Mouse (Mus musculus) brain, embryonic 18.5 days (tissue): ENCODE measurements around the gene Aars2.

Experiments used
- DNase-seq: peaks from one replicate; pipeline ENCODE4 v3.0.0-alpha.2; 2012; ENCODE audit warnings: low read depth, low spot score

Gene Aars2

DNA sequence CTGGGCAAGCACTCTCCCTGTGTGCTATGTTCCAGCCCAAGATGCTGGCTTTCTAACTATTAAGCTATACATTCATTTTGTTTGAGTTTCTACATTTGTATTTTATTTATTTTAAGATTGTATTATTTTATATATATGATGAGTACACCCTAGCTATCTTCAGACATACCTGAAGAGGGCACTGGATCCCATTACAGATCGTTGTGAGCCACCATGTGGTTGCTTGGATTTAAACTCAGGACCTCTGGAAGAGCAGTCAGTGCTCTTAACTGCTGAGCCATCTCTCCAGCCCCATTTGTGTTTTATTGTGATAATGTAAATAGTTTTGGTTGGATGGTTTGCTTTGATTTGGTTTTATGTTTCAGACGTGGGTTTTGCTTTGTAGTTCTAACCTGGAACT, 7.1 kb upstream of the Aars2 start:
- DNase-seq: no peak

DNA sequence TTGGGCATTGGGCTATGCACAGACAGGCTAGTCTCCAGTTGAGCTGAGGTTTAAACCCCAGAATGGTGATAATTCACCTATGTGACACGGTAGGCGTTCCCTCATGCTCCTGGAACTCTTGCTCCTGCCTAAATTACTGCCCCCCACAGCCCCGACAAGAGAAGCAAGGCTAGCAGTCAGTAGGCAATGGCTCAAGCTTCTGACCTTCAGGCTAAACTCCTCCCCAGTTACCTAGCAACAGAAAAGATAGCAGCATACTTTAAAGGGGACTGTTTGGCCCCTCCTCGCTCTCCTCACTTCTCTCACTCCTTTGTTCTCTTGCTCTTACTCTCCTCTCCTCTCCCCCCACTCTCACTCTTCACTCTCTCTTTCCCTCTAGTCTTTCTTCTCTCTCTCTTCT, 5.7 kb upstream of the Aars2 start:
- no peak for DNase-seq

DNA sequence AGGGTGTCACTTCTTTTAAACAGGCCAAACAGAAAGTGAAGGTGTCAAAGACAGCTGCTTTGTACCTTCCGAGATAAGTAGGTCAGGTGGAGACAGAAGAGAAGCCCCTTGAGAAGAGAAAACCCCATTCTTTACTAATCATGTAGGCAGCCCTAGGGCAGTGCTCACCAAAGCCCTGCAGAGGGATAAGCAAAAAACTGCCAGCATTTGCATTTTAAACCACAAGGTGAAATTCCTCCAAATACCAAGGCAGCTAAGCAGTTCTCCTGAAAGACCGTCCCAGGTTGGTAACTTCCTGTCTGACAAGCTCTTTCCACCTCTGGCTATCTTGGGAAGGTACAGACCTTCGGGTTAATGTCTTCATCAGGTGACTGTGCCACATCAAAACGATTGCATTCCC, 4.3 kb upstream of the Aars2 start:
- DNase-seq: no peak

DNA sequence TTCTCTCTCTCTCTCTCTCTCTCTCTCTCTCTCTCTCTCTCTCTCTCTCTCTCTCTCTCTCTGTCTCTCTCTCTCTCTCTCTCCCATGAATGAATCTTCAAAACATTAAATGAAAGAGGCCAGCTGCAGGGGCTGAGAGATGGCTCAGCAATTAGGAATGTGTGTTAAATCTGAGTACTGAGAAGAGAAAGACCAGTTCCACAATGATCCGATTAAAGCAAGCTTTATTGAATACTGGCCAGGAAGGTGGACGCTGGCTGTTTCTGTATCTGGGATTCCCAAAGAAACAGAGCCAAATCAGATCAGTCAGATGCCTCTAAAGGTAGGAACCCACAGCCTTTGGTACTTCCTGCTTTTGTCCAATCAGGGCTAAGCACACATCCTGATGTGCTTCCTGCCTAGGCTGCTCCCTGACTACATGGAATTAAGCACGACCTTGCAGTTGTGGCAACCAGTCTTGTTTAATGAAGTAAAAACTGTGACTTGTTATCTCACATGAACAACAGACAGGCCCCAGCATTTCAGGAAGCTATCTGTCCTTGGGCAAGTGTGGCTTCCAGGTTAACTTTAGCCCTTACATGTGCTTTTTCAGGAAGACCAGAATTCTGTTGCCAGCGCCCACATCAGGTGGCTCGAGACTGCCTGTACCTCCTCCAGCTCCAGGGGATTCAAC, 3.2 kb upstream of the Aars2 start:
- DNase-seq: no peak

DNA sequence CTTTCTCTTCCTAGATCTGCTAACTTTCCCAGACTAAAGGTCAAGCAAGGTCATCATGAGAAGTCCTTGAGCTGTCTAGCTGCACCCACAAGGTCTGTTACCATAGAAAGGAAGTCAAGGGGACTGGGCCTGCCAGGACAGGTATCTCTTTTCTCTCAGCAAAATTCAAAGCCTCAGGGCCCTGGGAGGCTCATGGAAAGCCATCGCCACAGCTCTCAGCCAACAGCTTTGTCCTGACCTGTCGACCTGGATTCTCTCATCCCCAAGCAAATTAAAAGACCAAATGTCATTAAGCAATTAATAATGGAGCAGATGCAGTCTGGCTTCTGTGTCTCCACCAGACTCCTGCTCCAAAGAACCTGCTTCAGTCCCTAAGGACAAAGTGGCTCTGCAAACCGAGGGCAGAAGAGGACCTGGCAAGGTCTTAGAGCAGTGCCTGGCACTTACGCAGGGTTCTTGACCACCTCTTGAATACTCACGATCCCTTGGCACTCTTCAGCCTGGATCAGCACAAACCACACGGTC, 638 bp upstream of the Aars2 start:
- no peak for DNase-seq

DNA sequence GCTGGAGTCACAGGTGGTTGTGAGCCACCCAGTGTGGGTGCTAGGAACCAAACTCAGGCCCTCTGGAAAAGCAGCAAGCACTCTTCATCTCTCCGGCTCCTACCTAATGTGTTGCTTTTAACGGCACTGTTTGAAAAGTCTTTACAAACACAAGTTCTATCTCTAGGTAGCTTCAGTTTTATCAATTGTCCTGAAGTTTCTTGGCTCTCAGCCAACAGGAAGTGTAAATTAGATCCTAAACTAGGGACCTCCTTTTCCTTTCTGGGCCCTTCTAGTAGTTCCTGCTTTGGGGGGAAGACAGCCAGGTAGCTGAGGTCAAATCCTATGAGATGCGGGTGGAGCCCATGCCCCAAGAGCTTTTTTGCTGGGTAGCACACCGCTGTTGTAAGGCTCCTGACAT, 4.2 kb downstream of the Aars2 start:
- DNase-seq: no peak

DNA sequence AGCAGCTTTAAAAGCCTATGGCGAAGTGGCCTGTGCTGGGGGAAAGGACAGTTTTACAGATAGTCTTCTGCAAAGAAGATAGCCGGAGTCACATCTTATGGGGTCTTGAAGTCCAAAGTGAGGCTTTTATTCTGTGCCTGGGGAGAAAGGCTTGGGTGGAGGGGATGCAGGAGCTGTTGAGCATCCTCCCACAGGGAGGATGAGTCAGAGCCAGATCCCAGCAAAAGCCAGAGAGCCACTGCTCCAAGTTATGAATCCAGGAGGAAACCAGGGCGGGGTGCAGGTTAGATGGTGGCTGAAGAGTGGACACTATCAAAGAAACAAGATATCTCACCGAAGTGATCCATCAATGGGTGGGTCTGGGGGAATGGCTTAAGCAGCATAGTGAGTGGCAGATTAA, 5.1 kb downstream of the Aars2 start:
- no peak for DNase-seq

DNA sequence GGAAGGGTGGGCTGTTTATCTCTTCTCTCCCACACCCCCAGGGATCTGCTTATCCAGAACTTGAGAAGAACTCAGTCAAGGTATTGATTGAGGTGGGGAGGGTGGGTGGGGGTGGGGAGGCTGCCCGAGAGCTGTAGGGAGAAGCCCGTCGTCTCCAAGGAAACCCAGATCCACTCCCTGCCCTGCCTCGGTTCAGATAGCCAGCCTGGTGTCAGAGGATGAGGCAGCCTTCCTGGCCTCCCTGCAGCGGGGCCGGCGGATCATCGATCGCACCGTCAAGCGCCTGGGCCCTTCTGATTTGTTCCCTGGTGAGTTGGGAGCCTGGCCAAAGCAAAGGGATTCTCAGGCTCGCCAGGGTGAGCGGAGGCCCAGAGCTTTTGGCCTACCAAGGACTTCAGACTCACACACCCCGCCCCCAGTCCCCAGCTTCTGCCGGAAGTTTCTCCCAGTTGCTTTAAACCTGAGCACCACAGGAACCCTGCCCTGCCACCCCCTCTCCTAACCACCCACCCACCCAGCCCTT, 8.6 kb downstream of the Aars2 start:
- no peak for DNase-seq

DNA sequence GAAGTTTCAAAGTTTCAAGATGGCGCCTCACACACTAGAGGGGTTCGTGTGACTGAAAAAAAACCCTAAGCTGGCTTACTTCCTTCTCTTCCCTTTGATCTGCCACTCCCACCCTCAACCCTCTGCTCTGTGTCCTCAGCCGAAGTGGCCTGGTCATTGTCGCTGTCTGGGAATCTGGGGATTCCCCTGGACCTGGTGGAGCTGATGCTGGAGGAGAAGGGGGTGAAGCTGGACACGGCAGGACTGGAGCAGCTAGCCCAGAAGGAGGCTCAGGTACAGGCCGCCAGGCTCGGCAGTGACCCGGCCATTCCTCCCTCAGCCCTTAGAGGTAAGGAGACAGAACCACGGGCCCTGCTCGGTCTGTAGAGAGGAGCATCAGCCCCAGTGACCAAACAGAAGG, 9.2 kb downstream of the Aars2 start:
- no peak for DNase-seq

DNA sequence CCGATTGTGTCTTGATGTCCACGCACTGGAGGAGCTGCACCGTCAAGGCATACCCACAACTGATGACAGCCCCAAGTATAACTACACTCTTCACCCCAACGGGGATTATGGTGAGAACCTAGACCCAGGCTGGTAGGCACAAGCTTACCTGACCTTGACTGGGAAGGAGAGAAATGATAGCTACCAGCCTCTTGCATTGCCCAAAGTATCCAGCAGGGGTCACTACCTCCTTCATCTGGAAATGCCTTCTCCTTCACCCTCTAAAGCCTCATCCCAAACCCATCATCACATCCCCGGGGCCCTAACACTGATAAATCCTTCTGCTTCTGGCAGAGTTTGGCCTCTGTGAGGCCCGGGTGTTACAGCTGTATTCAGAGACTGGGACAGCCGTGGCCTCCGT, 9.8 kb downstream of the Aars2 start:
- peak; percentile 42 for DNase-seq

DNA sequence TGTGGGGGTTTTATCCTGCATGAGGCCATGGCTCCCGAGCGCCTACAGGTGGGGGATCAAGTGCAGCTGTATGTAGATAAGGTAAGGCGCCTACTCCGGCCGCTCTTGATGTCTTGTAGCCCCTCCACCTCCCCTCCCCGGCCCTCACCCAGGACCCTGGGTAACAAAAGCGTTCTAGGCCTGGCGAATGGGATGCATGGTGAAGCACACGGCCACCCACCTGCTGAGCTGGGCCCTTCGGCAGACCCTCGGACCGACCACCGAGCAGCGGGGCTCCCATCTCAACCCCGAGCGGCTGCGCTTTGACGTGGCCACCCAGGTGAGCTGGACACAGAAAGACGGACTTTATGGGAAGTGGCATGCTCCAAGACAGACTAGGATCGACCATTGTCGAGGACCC, 10.5 kb downstream of the Aars2 start:
- no peak for DNase-seq

DNA sequence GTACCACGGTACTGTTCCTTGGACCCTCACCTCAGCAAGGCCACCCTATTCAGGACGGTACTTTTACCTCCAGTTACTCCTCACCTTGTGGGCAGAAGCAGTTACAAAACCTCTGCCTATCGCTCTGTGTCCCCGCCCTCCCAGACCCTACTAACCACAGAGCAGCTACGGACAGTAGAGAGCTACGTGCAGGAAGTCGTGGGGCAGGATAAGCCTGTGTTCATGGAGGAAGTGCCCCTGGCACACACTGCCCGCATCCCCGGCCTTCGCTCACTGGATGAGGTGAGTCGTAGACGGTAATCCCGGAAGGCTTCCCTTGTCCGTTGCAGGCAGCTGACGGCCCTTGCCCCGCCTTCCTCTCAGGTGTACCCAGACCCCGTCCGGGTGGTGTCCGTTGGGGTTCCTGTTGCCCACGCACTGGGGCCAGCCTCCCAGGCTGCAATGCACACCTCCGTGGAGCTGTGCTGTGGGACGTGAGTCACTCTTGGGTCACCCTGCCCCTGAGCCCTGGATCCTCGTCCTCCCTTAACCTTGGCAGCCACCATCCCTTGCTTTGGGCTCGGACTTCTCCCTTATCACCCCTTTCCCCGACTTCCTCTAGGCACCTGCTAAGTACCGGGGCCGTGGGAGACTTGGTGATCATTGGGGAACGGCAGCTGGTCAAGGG, 11.0 kb downstream of the Aars2 start:
- DNase-seq: no peak

DNA sequence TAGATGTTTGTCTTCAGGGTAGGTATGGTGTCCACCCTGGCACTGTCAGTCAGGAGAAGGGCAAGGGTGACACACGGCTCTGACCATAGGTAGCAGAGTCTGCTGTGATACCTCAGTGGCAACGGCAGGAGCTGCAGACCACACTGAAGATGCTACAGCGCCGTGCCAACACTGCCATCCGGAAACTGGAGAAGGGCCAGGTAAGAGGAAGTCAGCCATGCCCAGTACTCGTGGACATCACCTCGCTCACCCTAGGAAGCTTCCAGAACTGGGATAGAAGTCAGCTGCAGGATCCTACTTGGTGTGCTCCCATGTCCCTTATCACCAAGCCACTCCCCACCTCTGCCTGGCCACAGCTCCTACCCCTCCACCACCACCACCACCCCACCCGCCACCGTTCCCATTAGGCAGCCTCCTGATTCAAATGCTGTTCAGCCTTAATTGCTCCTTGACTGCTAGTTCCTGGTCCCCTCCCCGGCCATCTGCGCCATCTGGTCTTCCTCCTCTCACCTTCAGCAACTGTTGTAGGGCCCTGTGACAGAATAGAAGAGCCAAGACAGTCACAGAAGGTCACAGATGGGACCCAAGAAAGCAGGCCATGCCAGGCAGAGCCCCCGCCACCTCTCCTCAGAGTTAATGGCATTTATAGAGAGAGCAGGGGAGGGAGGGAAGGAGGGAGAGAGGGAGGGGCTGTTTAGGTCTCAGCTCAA, 12.3 kb downstream of the Aars2 start:
- no peak for DNase-seq

DNA sequence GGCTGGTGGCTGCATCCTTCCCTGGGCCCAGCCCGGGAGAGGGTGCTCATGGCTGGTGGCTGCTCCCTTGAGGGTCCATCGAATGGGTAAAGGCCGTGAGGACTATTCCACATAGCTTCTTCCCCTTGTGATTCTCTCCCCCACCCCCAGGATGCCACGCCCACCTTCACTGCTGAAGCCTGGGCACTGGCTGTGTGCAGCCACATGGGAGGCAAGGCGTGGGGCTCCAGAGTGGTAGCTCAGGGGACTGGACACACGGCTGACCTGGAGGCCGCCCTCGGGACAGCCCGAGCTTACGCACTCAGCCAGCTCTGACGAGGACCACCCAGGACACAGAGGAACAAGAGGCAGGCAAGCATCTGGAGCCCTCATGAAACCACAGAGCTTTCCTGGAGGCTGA, 13.5 kb downstream of the Aars2 start:
- no peak for DNase-seq

DNA sequence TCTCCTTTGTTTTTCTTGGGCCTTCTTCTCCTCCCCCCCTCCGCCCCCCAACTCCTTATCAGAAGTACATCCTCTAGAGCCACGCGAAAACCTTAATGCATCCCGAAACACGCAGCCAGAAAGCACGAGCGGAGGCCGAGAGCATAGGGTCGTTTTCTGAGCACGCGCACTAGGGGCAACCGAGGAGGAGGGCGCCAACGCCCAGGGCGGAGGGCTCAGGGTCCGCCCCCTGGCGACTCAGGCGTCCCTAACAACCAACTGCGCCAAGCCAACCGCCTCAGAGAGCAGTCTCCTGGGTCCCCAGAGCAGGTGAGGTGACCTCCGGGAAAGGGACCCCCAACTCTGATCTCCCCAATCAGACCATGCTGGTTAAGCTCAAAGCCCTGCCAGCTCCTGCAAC, 16.6 kb downstream of the Aars2 start, which contains the start of gene Tcte1:
Gene Tcte1, plus strand, starts transcription at position 172 of the 400 bp plus-strand sequence.
- DNase-seq: no peak

DNA sequence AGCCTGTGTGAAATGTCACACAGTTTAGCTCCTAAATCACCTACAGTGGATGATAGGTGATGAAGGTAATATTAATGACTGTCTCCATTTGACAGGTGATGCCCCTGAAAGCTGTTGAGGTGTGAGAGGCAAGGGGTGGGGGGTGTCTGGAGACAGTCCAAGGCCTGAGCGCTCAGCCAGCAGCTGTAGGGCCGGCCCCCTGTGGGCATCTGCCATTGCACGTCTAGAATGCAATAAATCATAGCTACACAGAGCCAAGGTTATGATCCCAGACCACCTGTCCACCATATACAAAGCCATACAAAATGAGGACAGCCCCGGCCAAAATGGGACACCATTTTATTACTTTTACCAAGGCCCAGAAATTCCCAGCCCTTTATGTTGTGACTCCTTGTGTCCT, 18.3 kb downstream of the Aars2 start:
- no peak for DNase-seq

DNA sequence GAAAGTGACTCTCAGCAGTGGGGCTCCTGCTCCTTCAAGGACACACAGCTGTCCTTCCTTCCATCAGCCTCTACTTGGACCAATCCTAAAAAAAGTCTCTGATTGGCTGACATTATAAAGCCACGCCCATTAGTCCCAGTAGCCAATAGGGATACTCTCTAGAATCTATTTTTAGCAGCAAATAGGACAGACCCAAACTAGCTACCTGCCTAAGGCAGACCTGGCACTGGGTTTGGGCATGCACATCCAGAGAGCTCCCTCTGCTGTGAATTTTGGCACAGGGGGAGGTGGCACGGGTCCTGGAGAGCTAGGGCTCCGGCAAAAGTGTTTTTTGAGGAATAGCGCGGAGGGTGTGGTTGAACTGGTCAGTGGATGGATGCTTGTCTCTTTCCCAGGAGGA, 19.9 kb downstream of the Aars2 start:
- DNase-seq: no peak

DNA sequence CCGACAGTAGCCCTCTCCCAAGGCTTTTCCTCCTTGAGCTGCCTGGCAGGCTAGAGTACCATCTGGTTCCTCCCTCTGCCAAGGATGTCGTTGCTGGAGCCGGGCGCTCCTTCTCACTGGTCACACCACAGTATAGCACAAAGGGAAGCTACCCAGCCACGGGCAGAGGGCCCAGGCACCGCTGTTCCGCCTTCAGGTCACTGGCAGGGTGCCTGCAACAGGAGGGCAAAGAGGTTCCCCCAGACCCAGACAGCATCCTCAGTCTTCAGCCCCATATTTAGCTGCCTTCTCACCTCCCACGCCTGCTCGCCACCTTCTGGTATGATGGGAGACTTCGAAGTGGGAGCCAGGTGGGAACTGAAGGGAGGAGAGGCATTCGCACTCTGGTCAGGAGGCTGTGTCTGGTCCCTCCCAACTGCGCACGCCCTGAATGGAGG, 23.7 kb downstream of the Aars2 start:
- DNase-seq: no peak

DNA sequence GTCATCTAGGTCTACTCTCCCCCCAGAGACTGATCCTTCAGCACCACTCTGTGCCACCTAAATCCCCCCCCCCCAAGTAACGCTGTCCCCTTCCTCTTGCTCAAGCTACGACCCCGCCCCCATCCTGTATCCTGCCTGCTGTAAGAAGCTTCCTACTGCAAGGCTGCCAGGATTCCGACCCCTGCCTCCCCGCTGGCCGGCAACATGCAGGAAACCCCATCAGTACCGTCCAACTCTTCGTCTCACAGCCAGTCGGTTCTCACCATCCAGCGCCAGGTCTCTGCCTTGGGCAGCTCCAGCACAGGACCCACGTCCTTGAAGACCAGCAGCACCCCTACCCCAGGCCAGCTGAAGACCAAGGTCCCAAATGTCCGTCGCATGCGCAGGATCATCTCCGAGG, 26.3 kb downstream of the Aars2 start:
- no peak for DNase-seq

DNA sequence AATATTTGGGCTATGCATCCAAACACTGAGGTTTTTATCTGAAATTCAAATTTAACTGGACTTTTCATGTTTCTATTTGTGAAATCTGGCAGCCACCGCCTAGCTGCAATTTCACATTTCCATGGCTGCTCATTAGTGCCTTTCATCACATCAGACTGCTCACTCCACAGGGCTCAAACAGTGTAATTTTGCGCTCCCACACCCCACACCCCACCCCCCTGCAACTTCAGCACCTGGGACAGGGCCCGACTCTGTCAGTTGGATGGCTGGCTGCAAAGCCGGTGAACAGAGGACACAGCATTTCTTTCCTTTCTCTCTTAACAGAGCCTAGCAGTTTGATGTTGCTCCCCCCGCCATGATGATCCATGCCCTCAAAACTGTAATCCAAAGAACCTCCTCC, 29.6 kb downstream of the Aars2 start:
- DNase-seq: no peak

DNA sequence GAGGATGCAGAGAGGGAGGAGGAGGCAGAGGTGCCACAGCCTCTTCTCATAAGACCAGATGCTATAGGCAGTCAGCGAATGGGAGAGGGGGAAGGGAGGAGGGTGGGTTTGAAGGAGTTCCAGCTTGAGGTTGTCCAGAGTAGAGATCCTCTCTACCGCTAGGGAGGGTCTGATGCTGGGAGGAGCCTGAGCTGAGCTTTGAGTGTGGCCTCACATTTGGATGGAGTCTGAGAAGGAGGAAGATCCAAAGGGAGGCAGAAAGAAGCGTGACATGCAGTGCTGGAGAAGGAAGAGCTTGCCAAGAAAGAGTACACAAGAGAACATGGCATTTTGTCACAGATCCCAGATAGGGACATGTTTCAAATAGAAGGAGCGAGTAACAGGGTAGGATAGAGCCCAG, 31.8 kb downstream of the Aars2 start:
- no peak for DNase-seq

DNA sequence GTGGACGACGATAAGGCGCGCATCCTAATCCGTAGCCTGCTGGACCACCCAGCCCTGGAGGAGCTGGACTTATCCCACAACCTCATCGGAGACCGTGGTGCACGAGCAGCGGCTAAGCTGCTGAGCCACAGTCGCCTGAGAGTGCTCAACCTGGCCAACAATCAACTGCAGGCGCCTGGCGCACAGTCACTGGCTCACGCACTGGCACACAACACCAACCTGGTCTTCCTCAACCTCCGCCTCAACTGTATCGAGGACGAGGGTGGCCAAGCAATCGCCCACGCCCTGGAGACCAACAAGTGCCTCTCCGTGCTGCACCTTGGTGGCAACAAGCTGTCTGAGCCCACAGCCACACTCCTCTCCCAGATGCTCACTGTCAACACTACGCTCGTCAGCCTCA, 33.0 kb downstream of the Aars2 start:
- DNase-seq: no peak

DNA sequence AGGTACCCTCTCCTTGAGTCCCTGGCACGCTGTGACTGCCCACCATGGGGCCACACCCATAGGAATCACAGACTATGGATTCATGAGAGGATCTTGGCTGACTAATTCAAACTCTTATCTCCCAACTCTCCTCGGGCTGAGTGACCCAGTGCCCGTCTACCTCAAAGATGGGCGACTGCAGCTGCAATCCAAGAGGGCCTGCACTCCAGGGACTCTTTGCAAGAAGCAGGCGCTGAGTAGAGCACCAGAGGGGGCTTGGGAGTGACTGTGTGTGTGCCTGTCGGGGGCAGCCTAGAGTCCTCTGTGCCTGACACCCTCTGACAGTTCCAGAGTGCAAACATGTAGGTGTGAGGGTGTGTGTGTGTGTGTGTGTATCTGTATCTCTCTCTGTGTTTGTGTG, 35.5 kb downstream of the Aars2 start:
- DNase-seq: no peak
